Mouse (Mus musculus): ENCODE data around the gene Otulinl.

DNA sequence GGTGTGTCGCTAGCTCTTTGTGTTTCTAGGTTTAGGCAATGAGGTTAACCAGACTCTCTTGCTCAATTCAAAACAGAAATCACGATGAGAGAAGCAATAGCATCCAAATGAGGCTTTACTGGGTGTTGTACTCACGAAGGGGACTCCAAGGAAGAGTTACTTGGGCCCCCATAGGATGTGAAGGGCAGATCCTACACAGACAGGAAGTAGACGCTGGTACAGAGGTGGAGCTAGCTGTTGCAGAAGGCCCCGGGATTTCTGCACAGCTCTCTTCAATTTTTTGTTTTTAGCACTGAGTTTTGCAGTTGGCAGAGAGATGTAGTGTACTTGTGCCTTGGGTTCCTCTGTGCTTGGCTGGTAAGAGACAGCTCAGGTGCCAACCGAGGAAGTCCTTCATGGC lies 44.8 kb upstream of the Otulinl start:
- TF ChIP-seq CTCF (conservative IDR thresholded peaks at IDR 0.05; ENCODE audit: low read length), result no peak
- TF ChIP-seq NANOG (IDR thresholded peaks at IDR 0.05; ENCODE audit: borderline replicate concordance, low read length), result no peak
- TF ChIP-seq POU5F1 (IDR thresholded peaks at IDR 0.05; ENCODE audit: borderline replicate concordance, low read length), result no peak

All from E14TG2a.4 (cell line).